Mouse (Mus musculus): ENCODE data around the gene Isg15. TPM values are rescaled to one million over a fixed set of nuclear protein-coding genes. Genes with fewer than 3 reads are reported as not detected.
"Not testable (repeated sequence)": the region's sequence is repeated elsewhere in the genome, so short reads cannot be mapped to it uniquely, and the experiment has no call there.

The Isg15 gene
- polyA plus RNA-seq, 1 experiment = 8.8 TPM

DNA sequence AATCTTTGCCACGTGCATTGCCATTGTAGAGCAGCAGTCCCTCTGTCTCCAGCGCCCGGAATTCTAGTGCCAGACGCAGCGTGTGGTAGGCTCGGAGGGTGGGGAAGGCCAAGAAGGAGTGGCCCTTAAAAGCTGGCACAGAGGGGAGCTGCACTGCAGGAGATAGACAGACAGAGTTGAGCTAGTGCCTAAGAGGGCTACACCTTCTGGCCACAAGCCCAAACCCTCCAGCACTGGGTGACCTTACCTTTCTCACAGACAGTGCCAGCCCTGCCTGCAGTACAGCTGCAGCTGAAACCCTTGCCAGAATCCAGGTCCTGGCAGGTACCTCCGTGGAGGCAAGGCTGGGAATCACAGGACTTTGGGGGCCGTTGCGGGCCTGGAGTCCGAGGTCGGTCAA, 28.8 kb downstream of the Isg15 start:
- no peak overlapping the region for H3K27ac ChIP-seq (ENCODE audit: insufficient read depth, low read length)
- no peaks in the 10 kb centered on the region for H3K4me1 ChIP-seq (ENCODE audit: control insufficient read depth, insufficient read depth, low read length)
- H3K4me3 ChIP-seq (ENCODE audit: insufficient read depth, low read length) = no peak overlapping the region
- TF ChIP-seq CTCF (IDR thresholded peaks at IDR 0.05; ENCODE audit: extremely low read depth, insufficient read depth, low read length) (no peak), POLR2A (IDR thresholded peaks at IDR 0.05; ENCODE audit: extremely low read depth, insufficient read depth, low read length) (no peak)

DNA sequence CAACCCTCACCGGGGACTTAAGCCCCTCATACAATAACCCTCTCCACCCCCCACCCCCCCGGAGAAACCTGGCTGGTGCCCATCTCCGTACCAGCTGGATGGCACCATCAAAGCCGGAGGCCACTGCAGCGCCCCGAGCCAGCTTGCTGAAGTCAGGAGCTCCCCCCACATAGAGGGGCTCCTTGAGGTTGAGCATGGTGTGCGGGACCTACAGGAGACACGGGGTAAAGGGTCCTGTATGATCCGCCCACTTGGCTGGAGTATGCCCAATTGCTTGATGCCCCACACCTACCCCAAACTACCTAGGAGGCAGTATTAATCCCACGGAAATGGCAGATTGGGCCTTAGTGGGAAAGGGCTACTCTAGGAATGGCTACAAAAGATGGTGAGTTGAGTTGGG, 31.5 kb downstream of the Isg15 start:
- TF ChIP-seq CTCF (IDR thresholded peaks at IDR 0.05; ENCODE audit: extremely low read depth, insufficient read depth, low read length) (no peak), POLR2A (IDR thresholded peaks at IDR 0.05; ENCODE audit: extremely low read depth, insufficient read depth, low read length) (no peak)
- H3K4me1 ChIP-seq (ENCODE audit: control insufficient read depth, insufficient read depth, low read length) = no peaks in the 10 kb centered on the region
- H3K4me3 ChIP-seq (ENCODE audit: insufficient read depth, low read length) = no peak overlapping the region
- H3K27ac ChIP-seq (ENCODE audit: insufficient read depth, low read length) = no peak overlapping the region

DNA sequence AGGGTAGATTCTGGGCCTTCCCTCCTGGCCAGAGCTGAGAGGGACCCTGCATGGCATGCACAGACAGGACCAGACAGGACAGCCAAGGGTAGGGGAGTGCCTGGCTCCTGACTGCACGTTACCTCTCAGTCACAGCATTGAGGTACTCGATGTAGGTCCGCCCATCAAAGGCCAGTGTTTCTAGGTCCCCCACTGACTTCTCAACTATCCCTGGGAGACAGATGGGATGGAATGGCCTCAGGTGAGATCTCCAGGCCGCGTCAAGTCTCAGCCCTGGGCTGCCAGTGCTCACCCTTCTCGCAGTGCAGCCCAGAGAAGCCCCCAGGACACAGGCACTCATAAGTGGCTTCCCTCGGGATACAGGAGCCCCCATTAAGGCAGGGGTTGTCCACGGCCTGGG, 32.0 kb downstream of the Isg15 start:
- H3K4me1 ChIP-seq (ENCODE audit: control insufficient read depth, insufficient read depth, low read length) = no peaks in the 10 kb centered on the region
- H3K4me3 ChIP-seq (ENCODE audit: insufficient read depth, low read length) = no peak overlapping the region
- no peak overlapping the region for H3K27ac ChIP-seq (ENCODE audit: insufficient read depth, low read length)
- no peak for TF ChIP-seq POLR2A (IDR thresholded peaks at IDR 0.05; ENCODE audit: extremely low read depth, insufficient read depth, low read length)
- no peak for TF ChIP-seq CTCF (IDR thresholded peaks at IDR 0.05; ENCODE audit: extremely low read depth, insufficient read depth, low read length)

DNA sequence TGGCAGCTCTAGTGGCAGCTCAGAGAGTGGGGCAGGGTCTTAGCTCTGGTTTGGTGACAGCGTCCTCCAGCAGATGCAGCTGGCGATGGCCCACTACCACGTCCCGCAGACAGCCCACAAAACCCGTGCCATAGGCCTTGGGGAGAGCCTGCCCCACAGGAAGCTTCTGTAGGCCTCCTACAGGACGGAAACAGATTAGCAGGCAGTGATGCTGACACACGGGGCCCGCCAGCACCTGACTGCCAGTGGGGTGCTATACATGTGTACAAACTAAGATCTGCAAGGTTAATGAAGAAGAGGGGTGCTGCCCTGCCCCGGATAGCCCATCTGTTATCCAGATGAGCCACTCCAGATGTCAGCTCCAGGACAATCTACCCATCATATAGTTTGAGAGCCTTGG, 34.1 kb downstream of the Isg15 start:
- Histone ChIP-seq H3K4me1 (ENCODE audit: control insufficient read depth, insufficient read depth, low read length) (no peaks in the 10 kb centered on the region), H3K4me3 (ENCODE audit: insufficient read depth, low read length) (no peak overlapping the region), H3K27ac (ENCODE audit: insufficient read depth, low read length) (no peak overlapping the region)
- TF ChIP-seq CTCF (IDR thresholded peaks at IDR 0.05; ENCODE audit: extremely low read depth, insufficient read depth, low read length) (no peak), POLR2A (IDR thresholded peaks at IDR 0.05; ENCODE audit: extremely low read depth, insufficient read depth, low read length) (no peak)

DNA sequence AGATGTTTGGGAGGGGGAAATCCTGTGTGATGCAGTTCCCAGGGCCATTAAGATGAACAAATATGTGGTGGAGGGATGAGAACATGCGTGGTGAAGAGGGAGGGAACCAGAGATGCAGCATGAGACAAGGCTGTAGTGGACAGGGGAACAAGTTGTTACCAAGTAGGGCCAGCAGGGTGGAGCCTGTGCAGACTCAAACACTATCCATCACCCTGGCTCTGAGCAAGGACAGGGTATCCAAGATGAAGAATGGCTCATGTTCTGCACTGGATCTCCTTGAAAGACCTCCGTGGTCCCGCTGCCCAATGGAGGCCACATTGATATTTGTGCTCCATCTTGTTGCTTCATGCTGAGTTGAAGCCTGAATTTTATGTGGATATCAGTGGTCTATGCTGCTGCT, 45.8 kb downstream of the Isg15 start:
- Histone ChIP-seq H3K4me1 (ENCODE audit: control insufficient read depth, insufficient read depth, low read length) (no peaks in the 10 kb centered on the region), H3K4me3 (ENCODE audit: insufficient read depth, low read length) (no peak overlapping the region), H3K27ac (ENCODE audit: insufficient read depth, low read length) (no peak overlapping the region)
- TF ChIP-seq POLR2A (IDR thresholded peaks at IDR 0.05; ENCODE audit: extremely low read depth, insufficient read depth, low read length) = no peak
- no peak for TF ChIP-seq CTCF (IDR thresholded peaks at IDR 0.05; ENCODE audit: extremely low read depth, insufficient read depth, low read length)

DNA sequence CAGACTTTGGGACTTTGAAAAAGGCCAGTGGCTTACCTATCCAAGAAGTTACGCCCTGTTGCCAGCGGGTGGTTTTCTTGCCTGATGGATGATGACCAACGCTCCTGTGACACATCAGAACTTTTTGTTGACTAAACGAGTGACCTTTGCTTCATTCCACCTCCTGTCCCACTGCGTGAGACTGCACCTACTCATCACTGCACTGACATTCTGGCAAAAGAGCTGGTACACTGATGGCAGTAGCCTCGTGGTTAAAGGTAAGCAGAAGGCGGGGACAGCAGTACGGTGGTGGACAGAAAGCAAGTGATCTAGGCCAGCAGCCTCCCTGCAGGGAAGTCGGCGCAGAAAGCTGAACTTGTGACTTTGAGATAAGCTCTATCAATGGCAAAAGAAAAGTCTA, 49.7 kb downstream of the Isg15 start:
- not testable (repeated sequence) for H3K27ac ChIP-seq (ENCODE audit: insufficient read depth, low read length); H3K4me3 ChIP-seq (ENCODE audit: insufficient read depth, low read length); H3K4me1 ChIP-seq (ENCODE audit: control insufficient read depth, insufficient read depth, low read length)

Other genes with a start within 250 kb of the Isg15 start
- gene C1qtnf12, start 238.5 kb downstream of the Isg15 start, polyA plus RNA-seq (2012; rRNA removed) = 19.3 and 22.2 TPM in 2 replicates
- 8.9 and 11.0 TPM in 2 replicates for gene B3galt6, start 208.2 kb downstream of the Isg15 start, polyA plus RNA-seq (2012; rRNA removed)
- 122 and 126 TPM in 2 replicates for gene Sdf4, start 207.9 kb downstream of the Isg15 start, polyA plus RNA-seq (2012; rRNA removed)
- 3.4 and 4.0 TPM in 2 replicates for gene Tnfrsf4, start 187.0 kb downstream of the Isg15 start, polyA plus RNA-seq (2012; rRNA removed)
- 0.17 and 0.34 TPM in 2 replicates for gene Tnfrsf18, start 174.7 kb downstream of the Isg15 start, polyA plus RNA-seq (2012; rRNA removed)
- gene Ttll10, start 141.4 kb downstream of the Isg15 start, polyA plus RNA-seq (2012; rRNA removed) = 0.10 and 0.34 TPM in 2 replicates
- gene 9430015G10Rik, start 90.8 kb downstream of the Isg15 start, polyA plus RNA-seq (2012; rRNA removed) = 34.8 and 38.8 TPM in 2 replicates
- 2.0 and 2.1 TPM in 2 replicates for gene Rnf223, start 70.3 kb downstream of the Isg15 start, polyA plus RNA-seq (2012; rRNA removed)
- 186 and 206 TPM in 2 replicates for gene Agrn, start 3.3 kb downstream of the Isg15 start, polyA plus RNA-seq (2012; rRNA removed)
- 3.5 and 3.7 TPM in 2 replicates for gene AW011738, start 2.5 kb upstream of the Isg15 start, polyA plus RNA-seq (2012; rRNA removed)
- 0.57 and 0.65 TPM in 2 replicates for gene Perm1, start 15.1 kb upstream of the Isg15 start, polyA plus RNA-seq (2012; rRNA removed)
- 70.6 and 79.0 TPM in 2 replicates for gene Plekhn1, start 34.0 kb upstream of the Isg15 start, polyA plus RNA-seq (2012; rRNA removed)
- gene Noc2l, start 35.2 kb upstream of the Isg15 start, polyA plus RNA-seq (2012; rRNA removed) = 94.2 and 95.6 TPM in 2 replicates
- gene Samd11, start 54.8 kb upstream of the Isg15 start, polyA plus RNA-seq (2012; rRNA removed) = 3.2 and 3.7 TPM in 2 replicates
- not detected in 2 replicates for gene Vmn2r-ps159, start 130.3 kb upstream of the Isg15 start, polyA plus RNA-seq (2012; rRNA removed)

Data from cortical plate, adult 2 months (tissue).